ENCODE assay signal across 28 mouse cellular contexts in the genomic region with DNA sequence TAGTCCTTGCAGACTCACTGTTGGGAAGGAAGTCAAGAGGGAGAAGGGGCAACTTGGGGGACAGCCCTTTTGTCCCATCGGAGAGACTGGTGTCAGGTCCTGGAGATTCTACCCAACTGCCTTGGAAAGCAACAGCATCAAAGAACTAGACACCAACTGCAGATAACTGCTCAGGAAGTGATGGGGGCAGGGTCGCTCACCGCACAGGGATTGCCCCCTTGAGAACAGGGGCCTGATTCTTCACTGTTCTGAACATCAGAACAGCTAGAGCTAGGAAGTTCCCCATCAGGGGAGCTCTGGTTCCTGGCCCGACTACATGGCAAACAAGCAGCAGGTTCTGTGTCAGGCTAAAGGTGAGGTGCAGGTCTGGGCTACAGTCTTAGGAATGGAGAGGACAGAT. TPM values are rescaled to one million over a fixed set of nuclear protein-coding genes. Genes with fewer than 3 reads are reported as not detected.
DNase-seq lines count a peak whose midpoint lies in the region; ATAC-seq and TF ChIP-seq lines count a peak whose summit lies in the region.
"Had no signal": no experiment of that assay in that cellular context is flagged by ENCODE, and none has a peak within 500 bp of the region (broad histone marks: within the 10 kb centered on the region; RNA-seq: fewer than 3 reads in every experiment).

No protein-coding gene starts in this region.

- no peaks in the 10 kb centered on the region for H3K4me1 ChIP-seq in midbrain, embryonic 14.5 days (ENCODE audit: control insufficient read depth, insufficient read depth, low read length)
- H3K4me1 ChIP-seq: embryonic facial prominence, embryonic 12.5 days; liver, embryonic 12.5 days; neural tube, embryonic 13.5 days had no signal

- ATAC-seq in midbrain, embryonic 14.5 days (ENCODE audit: low FRiP score, low TSS enrichment), result no peak
- ATAC-seq: forebrain, embryonic 14.5 days; liver, embryonic 12.5 days; liver, postnatal 0 days; Patski had no signal

- no peak overlapping the region for H3K27ac ChIP-seq in midbrain, embryonic 14.5 days (replicated peaks; ENCODE audit: low read depth, low read length)
- no peak overlapping the region for H3K27ac ChIP-seq in gastrocnemius, adult 2 months
- H3K27ac ChIP-seq: embryonic facial prominence, embryonic 12.5 days; hindbrain, embryonic 14.5 days; liver, embryonic 12.5 days; neural tube, embryonic 13.5 days had no signal

- peak; percentile 29 for DNase-seq in T-cell, adult 2 months (ENCODE audit: low spot score)
- DNase-seq in induced T-regulatory cell, adult 2 months (ENCODE audit: low read depth), result peak; percentile 74
- DNase-seq in thymus, postnatal 10 days (ENCODE audit: low spot score in 2 of 2), result peak; percentile 28 to 35
- DNase-seq in midbrain, embryonic 14.5 days, result no peak
- DNase-seq in urinary bladder, postnatal 14 days (ENCODE audit: low spot score), result no peak
- DNase-seq in gastrocnemius, adult 2 months, result no peak
- DNase-seq in adrenal gland, postnatal 25 days, result no peak
- DNase-seq: B cell, adult 2 months; cerebellum, adult 8-10 months; cerebellum, postnatal 36 days; embryo, embryonic 11 days; gastrocnemius, postnatal 25 days; kidney, adult 2 months; kidney, postnatal 4 days; left cerebral cortex, postnatal 4 days; liver, postnatal 0 days had no signal

- no peaks in the 10 kb centered on the region for H3K9me3 ChIP-seq in midbrain, embryonic 14.5 days (ENCODE audit: control insufficient read depth, low read length)
- H3K9me3 ChIP-seq: embryonic facial prominence, embryonic 12.5 days; liver, embryonic 12.5 days; neural tube, embryonic 13.5 days had no signal

- no peaks in the 10 kb centered on the region for H3K27me3 ChIP-seq in midbrain, embryonic 14.5 days (ENCODE audit: control insufficient read depth, insufficient read depth, low read length)
- H3K27me3 ChIP-seq: embryonic facial prominence, embryonic 12.5 days; liver, embryonic 12.5 days; neural tube, embryonic 13.5 days; Patski had no signal

- no peak for TF ChIP-seq CTCF in gastrocnemius, adult 2 months (IDR thresholded peaks at IDR 0.05)

- no peak overlapping the region for H3K9ac ChIP-seq in midbrain, embryonic 14.5 days (replicated peaks; ENCODE audit: low read length)
- H3K9ac ChIP-seq: embryonic facial prominence, embryonic 12.5 days; hindbrain, embryonic 14.5 days; liver, embryonic 12.5 days; liver, postnatal 0 days; neural tube, embryonic 13.5 days had no signal

- no peak overlapping the region for H3K4me3 ChIP-seq in midbrain, embryonic 14.5 days (replicated peaks; ENCODE audit: low read depth, low read length)
- H3K4me3 ChIP-seq in gastrocnemius, adult 2 months, result no peak overlapping the region
- H3K4me3 ChIP-seq: embryonic facial prominence, embryonic 12.5 days; liver, embryonic 12.5 days; myocyte; neural tube, embryonic 13.5 days had no signal

- no peak overlapping the region for H3K4me2 ChIP-seq in midbrain, embryonic 14.5 days (ENCODE audit: low read length)
- H3K4me2 ChIP-seq: embryonic facial prominence, embryonic 12.5 days; heart, embryonic 11.5 days; hindbrain, embryonic 14.5 days; liver, embryonic 12.5 days; neural tube, embryonic 13.5 days had no signal

- 93% methylated on average over 4 of the region's 4 CpGs for WGBS in midbrain, embryonic 14.5 days

- H3K36me3 ChIP-seq in midbrain, embryonic 14.5 days (ENCODE audit: control insufficient read depth, insufficient read depth, low read length), result no peaks in the 10 kb centered on the region
- H3K36me3 ChIP-seq: embryonic facial prominence, embryonic 12.5 days; liver, embryonic 12.5 days; neural tube, embryonic 13.5 days had no signal

- intact Hi-C loops in gastrocnemius, adult 2 months (cut with DNase I), result no loop called here

RNA-seq across cellular contexts. Expression of a gene that starts 19.8 kb away (rescaled TPM):
- polyA plus RNA-seq in midbrain, embryonic 14.5 days (2014; fragmentation: Nextera tagmentation; extraction: Ambion mirVana), result 1.6 and 2.7 TPM in 2 replicates
- total RNA-seq in gastrocnemius, adult 2 months (2021), result 1 to 10 TPM; 2.5 to 3.0 TPM
- total RNA-seq in adrenal gland, postnatal 25 days (2021), result 4.9 and 7.2 TPM in 2 replicates

RNA-seq across cellular contexts. Expression of a gene that starts 48.5 kb away (rescaled TPM):
- polyA plus RNA-seq in midbrain, embryonic 14.5 days (2014; fragmentation: Nextera tagmentation; extraction: Ambion mirVana), result 0.29 and 0.39 TPM in 2 replicates
- total RNA-seq in gastrocnemius, adult 2 months (2021), result under 1 TPM in 1 of 2 experiments, not detected in 1; 0.10 TPM
- 0.29 and 0.43 TPM in 2 replicates for total RNA-seq in adrenal gland, postnatal 25 days (2021)
- total RNA-seq: hematopoietic stem cell, adult 5-6 weeks; MEL had no signal
- polyA plus RNA-seq: intestine, embryonic 14.5 days; kidney, embryonic 16.5 days; liver, embryonic 12.5 days; neural tube, embryonic 13.5 days had no signal

Comparison
In these comparisons a context has a peak if more than half of its experiments do, and no peak if none do; other contexts are left out.
1. DNase-seq: peak in T-cell, adult 2 months (single experiment), induced T-regulatory cell, adult 2 months (single experiment) and thymus, postnatal 10 days (2 of 2); none in midbrain, embryonic 14.5 days (single experiment), urinary bladder, postnatal 14 days (single experiment), gastrocnemius, adult 2 months (single experiment) and adrenal gland, postnatal 25 days (single experiment).